Mouse (Mus musculus): ENCODE measurements around the gene 1700034J05Rik. TPM values are rescaled to one million over a fixed set of nuclear protein-coding genes. Genes with fewer than 3 reads are reported as not detected.

Gene 1700034J05Rik
- polyA plus RNA-seq, 1 experiment = not detected

DNA sequence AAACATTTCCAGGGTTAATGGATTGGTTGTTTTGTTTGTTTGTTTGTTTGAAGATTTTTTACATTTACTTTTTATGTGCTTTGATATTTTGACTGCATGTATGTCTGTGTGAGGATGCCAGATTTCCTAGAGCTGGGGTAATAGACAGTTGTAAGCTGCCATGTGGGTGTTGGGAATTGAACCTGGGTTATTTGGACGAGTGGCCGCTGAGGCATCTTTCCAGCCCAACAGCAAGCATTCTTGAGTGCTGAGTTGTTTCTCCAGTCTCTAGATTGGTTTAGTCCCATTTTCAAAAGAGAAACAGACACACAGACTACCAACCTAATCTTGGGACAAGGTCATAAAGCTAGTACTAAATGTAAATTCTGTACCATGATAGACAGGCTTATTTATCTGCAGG lies 43.4 kb downstream of the 1700034J05Rik start:
- TF ChIP-seq CTCF (IDR thresholded peaks at IDR 0.05; ENCODE audit: extremely low read depth, insufficient read length, insufficient replicate concordance, low read depth, low read length) (no peak), POLR2A (IDR thresholded peaks at IDR 0.05; ENCODE audit: low read depth, low read length) (no peak)
- H3K4me3 ChIP-seq (ENCODE audit: low read depth, low read length) = no peak overlapping the region
- H3K4me1 ChIP-seq (ENCODE audit: control insufficient read depth, insufficient read depth, insufficient read length, low read length) = peaks cover 13% of the 10 kb centered on the region; the same call in 1 of the 2 replicates
- H3K36me3 ChIP-seq (ENCODE audit: control insufficient read depth, insufficient read depth, low read length) = no peaks in the 10 kb centered on the region
- H3K27ac ChIP-seq (ENCODE audit: insufficient read depth, low read depth, low read length) = no peak overlapping the region
- no peaks in the 10 kb centered on the region for H3K27me3 ChIP-seq (ENCODE audit: control insufficient read depth, insufficient read depth, low read length)
- 89% methylated on average over 2 of the region's 2 CpGs for WGBS

DNA sequence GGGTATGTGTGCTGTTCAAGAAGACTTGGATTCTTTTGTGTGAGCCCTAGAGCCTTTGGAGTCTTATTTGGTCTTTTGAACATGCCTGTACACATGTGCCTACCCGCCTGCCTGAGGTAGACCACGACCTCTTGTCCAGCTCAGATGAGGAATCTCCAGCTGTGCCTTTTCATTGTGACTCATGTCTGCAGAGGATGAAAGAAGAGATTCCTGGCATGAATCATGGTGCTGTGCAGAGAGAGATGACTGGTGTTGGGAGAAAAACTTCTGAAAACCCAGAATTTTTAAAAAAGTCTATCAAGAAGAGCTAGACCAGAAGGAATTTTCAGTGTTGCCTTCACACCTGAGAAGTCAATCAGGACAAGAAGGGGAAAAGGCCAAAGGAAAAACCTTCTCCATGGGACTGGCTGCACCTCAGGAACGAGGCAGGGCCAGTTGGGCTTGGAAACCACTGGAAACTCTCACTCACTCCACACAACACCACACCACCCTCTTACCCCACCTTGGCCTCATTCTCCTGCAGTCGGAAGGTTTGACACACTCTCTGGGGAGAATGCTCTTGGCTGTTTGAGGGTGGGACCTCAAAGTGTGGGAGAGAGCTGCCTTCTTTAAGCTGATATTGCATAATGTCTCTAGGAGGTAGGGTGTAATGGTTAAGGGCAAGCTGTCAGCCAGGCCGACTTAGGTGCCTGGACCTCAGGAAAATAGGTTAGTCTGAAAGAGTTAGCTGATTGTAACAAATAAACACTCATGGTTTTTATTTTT lies 44.3 kb downstream of the 1700034J05Rik start:
- 88% methylated on average over 5 of the region's 5 CpGs for WGBS
- Histone ChIP-seq H3K36me3 (ENCODE audit: control insufficient read depth, insufficient read depth, low read length) (no peaks in the 10 kb centered on the region), H3K27me3 (ENCODE audit: control insufficient read depth, insufficient read depth, low read length) (no peaks in the 10 kb centered on the region), H3K27ac (ENCODE audit: insufficient read depth, low read depth, low read length) (no peak overlapping the region), H3K4me1 (ENCODE audit: control insufficient read depth, insufficient read depth, insufficient read length, low read length) (peaks cover 14% of the 10 kb centered on the region; the same call in 1 of the 2 replicates), H3K4me3 (ENCODE audit: low read depth, low read length) (no peak overlapping the region)
- TF ChIP-seq POLR2A (IDR thresholded peaks at IDR 0.05; ENCODE audit: low read depth, low read length) (no peak), CTCF (IDR thresholded peaks at IDR 0.05; ENCODE audit: extremely low read depth, insufficient read length, insufficient replicate concordance, low read depth, low read length) (no peak)

DNA sequence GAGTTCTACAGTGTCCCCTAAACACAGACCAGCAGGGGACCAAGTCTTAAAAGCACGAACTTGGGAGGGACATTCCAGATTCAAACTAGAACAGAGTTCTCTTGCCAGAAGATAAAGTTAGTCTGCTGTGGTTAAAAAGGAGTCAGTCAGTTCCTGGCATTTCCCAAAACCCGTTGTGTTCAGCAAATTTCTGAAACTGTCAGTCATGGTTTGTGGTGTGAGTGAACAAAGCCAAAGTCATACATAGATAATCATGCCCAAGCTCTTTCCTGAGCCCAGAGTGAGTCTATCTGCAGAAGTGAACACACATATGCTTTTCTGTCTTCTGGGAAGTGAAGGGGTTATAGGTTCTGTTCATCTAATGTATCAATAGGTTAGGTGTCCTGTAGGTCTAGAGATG lies 45.4 kb downstream of the 1700034J05Rik start:
- Histone ChIP-seq H3K36me3 (ENCODE audit: control insufficient read depth, insufficient read depth, low read length) (no peaks in the 10 kb centered on the region), H3K27me3 (ENCODE audit: control insufficient read depth, insufficient read depth, low read length) (no peaks in the 10 kb centered on the region), H3K27ac (ENCODE audit: insufficient read depth, low read depth, low read length) (no peak overlapping the region), H3K4me1 (ENCODE audit: control insufficient read depth, insufficient read depth, insufficient read length, low read length) (peaks cover 14% of the 10 kb centered on the region; the same call in 1 of the 2 replicates), H3K4me3 (ENCODE audit: low read depth, low read length) (no peak overlapping the region)
- WGBS = 65% methylated on average over 2 of the region's 2 CpGs
- no peak for TF ChIP-seq CTCF (IDR thresholded peaks at IDR 0.05; ENCODE audit: extremely low read depth, insufficient read length, insufficient replicate concordance, low read depth, low read length)
- TF ChIP-seq POLR2A (IDR thresholded peaks at IDR 0.05; ENCODE audit: low read depth, low read length) = no peak

DNA sequence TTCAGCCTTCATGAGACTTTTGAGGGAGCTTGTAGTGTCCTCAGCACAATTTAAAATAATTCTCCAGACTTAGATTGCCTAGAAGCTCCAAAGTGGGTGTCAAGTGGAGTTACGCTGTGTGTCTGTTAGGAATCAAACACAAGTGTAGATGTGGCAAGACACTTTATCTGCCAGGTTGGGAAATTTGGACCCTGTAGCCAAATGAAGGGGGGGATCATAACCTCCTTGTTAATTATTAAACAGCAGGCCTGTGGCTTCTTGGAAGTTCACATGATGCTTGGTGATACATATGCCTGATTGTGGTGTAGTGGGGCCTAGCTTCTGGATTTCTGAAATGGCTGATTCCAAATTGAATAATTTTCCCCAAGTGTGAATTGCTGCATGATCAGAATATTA lies 46.4 kb downstream of the 1700034J05Rik start:
- no peak overlapping the region for H3K27ac ChIP-seq (ENCODE audit: insufficient read depth, low read depth, low read length)
- no peak overlapping the region for H3K4me3 ChIP-seq (ENCODE audit: low read depth, low read length)
- WGBS = 60% methylated on average over 1 of the region's 1 CpGs
- peaks cover 8% of the 10 kb centered on the region; the same call in 1 of the 2 replicates for H3K4me1 ChIP-seq (ENCODE audit: control insufficient read depth, insufficient read depth, insufficient read length, low read length)
- H3K36me3 ChIP-seq (ENCODE audit: control insufficient read depth, insufficient read depth, low read length) = no peaks in the 10 kb centered on the region
- TF ChIP-seq CTCF (IDR thresholded peaks at IDR 0.05; ENCODE audit: extremely low read depth, insufficient read length, insufficient replicate concordance, low read depth, low read length) (no peak), POLR2A (IDR thresholded peaks at IDR 0.05; ENCODE audit: low read depth, low read length) (no peak)
- no peaks in the 10 kb centered on the region for H3K27me3 ChIP-seq (ENCODE audit: control insufficient read depth, insufficient read depth, low read length)

DNA sequence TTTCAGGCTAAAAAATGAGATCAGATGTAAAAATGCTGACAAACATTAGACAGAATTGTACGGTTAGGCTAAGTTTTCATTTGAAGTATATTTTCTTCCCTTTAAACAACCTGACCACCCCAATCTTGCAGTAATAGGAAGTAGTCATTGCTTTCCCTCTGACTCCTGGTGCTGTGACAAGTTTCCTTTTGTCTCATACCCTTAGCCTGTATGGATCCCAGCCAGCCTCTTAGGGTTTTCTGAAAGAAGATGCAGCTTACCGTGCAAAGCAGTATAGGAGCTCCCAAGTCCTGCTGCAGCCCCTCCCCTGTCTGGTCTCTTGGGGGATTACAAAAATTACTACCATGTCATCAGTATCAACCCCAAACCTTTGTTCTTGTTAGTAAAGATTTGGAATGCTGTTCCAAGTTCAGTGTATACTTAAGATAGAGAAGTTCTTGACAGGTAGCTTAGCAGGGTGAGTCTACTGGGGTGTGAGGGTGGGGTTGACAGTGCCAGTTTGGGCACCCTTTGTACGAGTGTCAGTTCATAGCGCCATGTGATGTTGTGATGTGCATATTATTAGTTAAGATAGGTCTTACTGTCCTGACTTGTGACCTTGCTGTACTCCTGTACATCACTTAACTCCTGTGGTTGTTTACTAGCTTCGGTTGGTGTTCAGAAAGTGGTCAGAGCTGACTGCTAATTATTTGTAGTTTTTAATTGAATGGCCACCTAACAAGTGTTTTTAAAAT lies 47.0 kb downstream of the 1700034J05Rik start:
- Histone ChIP-seq H3K27ac (ENCODE audit: insufficient read depth, low read depth, low read length) (no peak overlapping the region), H3K27me3 (ENCODE audit: control insufficient read depth, insufficient read depth, low read length) (no peaks in the 10 kb centered on the region), H3K4me3 (ENCODE audit: low read depth, low read length) (no peak overlapping the region), H3K36me3 (ENCODE audit: control insufficient read depth, insufficient read depth, low read length) (no peaks in the 10 kb centered on the region), H3K4me1 (ENCODE audit: control insufficient read depth, insufficient read depth, insufficient read length, low read length) (peaks cover 8% of the 10 kb centered on the region; the same call in 1 of the 2 replicates)
- 52% methylated on average over 5 of the region's 5 CpGs for WGBS
- TF ChIP-seq POLR2A (IDR thresholded peaks at IDR 0.05; ENCODE audit: low read depth, low read length) (no peak), CTCF (IDR thresholded peaks at IDR 0.05; ENCODE audit: extremely low read depth, insufficient read length, insufficient replicate concordance, low read depth, low read length) (no peak)

DNA sequence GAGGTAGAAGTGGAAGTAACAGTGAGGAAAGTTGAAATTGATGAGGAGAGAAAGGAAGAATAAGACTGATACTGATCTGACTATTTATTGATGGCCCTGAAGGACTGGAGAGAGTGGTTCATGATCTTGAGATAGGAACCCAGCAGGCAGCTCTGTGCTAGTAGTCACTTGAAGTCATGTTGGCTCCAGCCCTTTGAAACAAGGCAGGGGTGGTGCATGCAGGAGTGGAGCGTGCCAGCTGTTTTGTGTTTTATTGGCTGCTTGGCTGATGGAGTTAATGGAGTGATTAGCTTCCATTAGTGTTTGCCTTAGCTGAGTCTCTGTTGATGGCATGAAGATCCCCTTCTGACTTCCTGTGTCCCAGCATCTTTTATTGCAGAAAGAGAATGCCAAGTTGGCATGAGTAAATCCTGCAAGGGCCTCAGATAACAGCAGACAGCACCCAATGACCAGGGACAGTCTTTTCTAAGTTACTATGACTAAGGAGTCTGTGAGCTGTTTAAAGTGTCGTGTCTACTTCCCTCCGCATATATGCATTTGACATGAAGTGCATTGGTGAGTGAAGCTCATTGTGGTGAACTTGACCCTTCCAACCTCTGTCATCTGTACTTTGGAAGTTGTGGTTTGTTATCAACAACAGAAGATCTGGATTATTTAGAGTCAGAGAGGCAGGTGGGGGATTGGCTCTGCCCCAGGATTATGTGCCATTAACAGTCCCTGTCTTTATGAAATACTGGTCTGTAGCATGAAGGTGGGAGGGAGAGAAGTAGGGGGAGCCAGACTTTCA lies 48.0 kb downstream of the 1700034J05Rik start:
- TF ChIP-seq CTCF (IDR thresholded peaks at IDR 0.05; ENCODE audit: extremely low read depth, insufficient read length, insufficient replicate concordance, low read depth, low read length) (no peak), POLR2A (IDR thresholded peaks at IDR 0.05; ENCODE audit: low read depth, low read length) (no peak)
- H3K27me3 ChIP-seq (ENCODE audit: control insufficient read depth, insufficient read depth, low read length) = no peaks in the 10 kb centered on the region
- 65% methylated on average over 3 of the region's 3 CpGs for WGBS
- H3K4me3 ChIP-seq (ENCODE audit: low read depth, low read length) = no peak overlapping the region
- H3K36me3 ChIP-seq (ENCODE audit: control insufficient read depth, insufficient read depth, low read length) = no peaks in the 10 kb centered on the region
- H3K4me1 ChIP-seq (ENCODE audit: control insufficient read depth, insufficient read depth, insufficient read length, low read length) = peaks cover 8% of the 10 kb centered on the region; the same call in 1 of the 2 replicates
- no peak overlapping the region for H3K27ac ChIP-seq (ENCODE audit: insufficient read depth, low read depth, low read length)
